Mouse (Mus musculus) bone marrow macrophage, adult 2 months (primary cell): ENCODE results near the gene Clcn2. TPM values are rescaled to one million over a fixed set of nuclear protein-coding genes. Genes with fewer than 3 reads are reported as not detected.
A peak's percentile ranks its signal among the peaks of the same experiment; 100 is the strongest.
"Not testable (repeated sequence)": the region's sequence is repeated elsewhere in the genome, so short reads cannot be mapped to it uniquely, and the experiment has no call there.

Experiments
- H3K27ac ChIP-seq: 2 replicates; pipeline ENCODE4 v1.5.1; 2012; ENCODE audit warnings: low read depth, low read length; ENCODE audit not compliant: insufficient read depth
- H3K4me1 ChIP-seq: 2 replicates; pipeline ENCODE4 v1.6.1; 2012; ENCODE audit warnings: low read length; ENCODE audit not compliant: control insufficient read depth, insufficient read depth
- H3K4me3 ChIP-seq: 2 replicates; pipeline ENCODE4 v1.5.1; 2012; ENCODE audit warnings: mild to moderate bottlenecking, low read length, moderate library complexity; ENCODE audit not compliant: insufficient read depth
- CTCF ChIP-seq: IDR thresholded peaks from 2 replicates; pipeline ENCODE4 v1.5.1; 2012; ENCODE audit warnings: low read depth, mild to moderate bottlenecking, low read length, moderate library complexity
- POLR2A ChIP-seq: IDR thresholded peaks from 2 replicates; pipeline ENCODE4 v1.6.1; 2012; ENCODE audit warnings: mild to moderate bottlenecking, low read depth, low read length, borderline replicate concordance
- polyA plus RNA-seq: library from polyadenylated mRNA; stranded (reverse); fragments of >200 nt; gene quantifications from 2 replicates; pipeline ENCODE4 v1.2.4, GENCODE M21; 2012; ENCODE audit not compliant: missing spikeins, insufficient read depth, insufficient read length

The Clcn2 gene
- polyA plus RNA-seq, 1 experiment, result 1.0 TPM

GRCm38 (mm10) chr16:20671886-20672285 is 45.7 kb downstream of the Clcn2 start:
- Histone ChIP-seq H3K4me1 (peaks cover 23% of the 10 kb centered on the region), H3K27ac (peak overlapping the region; percentile 50), H3K4me3 (peak overlapping the region; percentile 79)
- TF ChIP-seq POLR2A, result no peak

- Histone ChIP-seq H3K4me3 (no peak overlapping the region), H3K27ac (no peak overlapping the region), H3K4me1 (peaks cover 17% of the 10 kb centered on the region)
- no peak for TF ChIP-seq CTCF
- no peak for TF ChIP-seq POLR2A
Observed at GRCm38 (mm10) chr16:20670291-20670690, 47.3 kb downstream of the Clcn2 start.

- H3K4me1 ChIP-seq, H3K4me3 ChIP-seq, H3K27ac ChIP-seq: not testable (repeated sequence)
Observed at GRCm38 (mm10) chr16:20668013-20668412, 49.5 kb downstream of the Clcn2 start, which contains the start of gene Eif4g1. Gene Eif4g1 (plus strand): TSS chr16:20668313.

- Histone ChIP-seq H3K4me1 (peaks cover 26% of the 10 kb centered on the region), H3K27ac (peak overlapping the region; percentile 77)
- no peak for TF ChIP-seq POLR2A
- no peak for TF ChIP-seq CTCF
Observed at GRCm38 (mm10) chr16:20657661-20658060, 59.9 kb downstream of the Clcn2 start.

GRCm38 (mm10) chr16:20653315-20653714 is 64.2 kb downstream of the Clcn2 start:
- H3K27ac ChIP-seq, result no peak overlapping the region
- peaks cover 20% of the 10 kb centered on the region for H3K4me1 ChIP-seq
- TF ChIP-seq POLR2A, result no peak
- no peak for TF ChIP-seq CTCF
- no peak overlapping the region for H3K4me3 ChIP-seq

More at GRCm38 (mm10) chr16:20657661-20658060, 59.9 kb downstream of the Clcn2 start:
- peak overlapping the region; percentile 25 for H3K4me3 ChIP-seq

Other genes starting within 250 kb of the Clcn2 start
- gene Eif2b5, start 218.9 kb downstream of the Clcn2 start, polyA plus RNA-seq, result 23.9 and 25.9 TPM in 2 replicates
- gene Dvl3, start 200.8 kb downstream of the Clcn2 start, polyA plus RNA-seq, result 26.8 and 30.4 TPM in 2 replicates
- 348 and 391 TPM in 2 replicates for gene Ap2m1, start 182.3 kb downstream of the Clcn2 start, polyA plus RNA-seq
- 53.5 and 74.8 TPM in 2 replicates for gene Abcf3, start 169.2 kb downstream of the Clcn2 start, polyA plus RNA-seq
- not detected in 2 replicates for gene Vwa5b2, start 128.3 kb downstream of the Clcn2 start, polyA plus RNA-seq
- gene Eef1akmt4, start 106.2 kb downstream of the Clcn2 start, polyA plus RNA-seq, result 7.0 and 9.8 TPM in 2 replicates
- gene Gm49333, start 106.1 kb downstream of the Clcn2 start, polyA plus RNA-seq, result not detected in 2 replicates
- 10.9 and 13.1 TPM in 2 replicates for gene Alg3, start 106.0 kb downstream of the Clcn2 start, polyA plus RNA-seq
- 2.5 and 2.7 TPM in 2 replicates for gene Camk2n2, start 96.5 kb downstream of the Clcn2 start, polyA plus RNA-seq
- not detected in 2 replicates for gene Ece2, start 87.9 kb downstream of the Clcn2 start, polyA plus RNA-seq
- gene Psmd2, start 66.1 kb downstream of the Clcn2 start, polyA plus RNA-seq, result 147 and 191 TPM in 2 replicates
- 101 and 119 TPM in 2 replicates for gene Eif4g1, start 49.4 kb downstream of the Clcn2 start, polyA plus RNA-seq
- 6.2 and 7.6 TPM in 2 replicates for gene Fam131a, start 24.5 kb downstream of the Clcn2 start, polyA plus RNA-seq
- 10.1 and 17.5 TPM in 2 replicates for gene Polr2h, start 81 bp downstream of the Clcn2 start, polyA plus RNA-seq
- not detected in 2 replicates for gene Chrd, start 15.4 kb upstream of the Clcn2 start, polyA plus RNA-seq
- gene Thpo, start 16.8 kb upstream of the Clcn2 start, polyA plus RNA-seq, result not detected in 2 replicates